Mouse (Mus musculus) kidney, embryonic 15.5 days (tissue): ENCODE measurements at regions not wholly inside any gene's neighbourhood (a gene's known extent, or its start where the extent isn't known, plus 50 kb on each side); places are given as distances from the start of the nearest gene placed in this dataset.

Source experiments
- ATAC-seq: fragments of 200-750 bp; cut with Nextera tagmentation; replicated peaks from 2 replicates; pipeline ENCODE4 v1.8.0; 2017; ENCODE audit warnings: moderate TSS enrichment; ENCODE audit not compliant: low FRiP score
- H3K27ac ChIP-seq: fragments of 300-500 bp; sonication (generic); 2 replicates; pipeline ENCODE4 v1.5.1; 2015; ENCODE audit warnings: mild to moderate bottlenecking, inconsistent platforms
- H3K27me3 ChIP-seq: fragments of 300-500 bp; sonication (generic); 2 replicates; pipeline ENCODE4 v1.6.1; 2015; ENCODE audit warnings: inconsistent platforms
- H3K36me3 ChIP-seq: fragments of 300-500 bp; sonication (generic); 2 replicates; pipeline ENCODE4 v1.6.1; 2015; ENCODE audit warnings: inconsistent platforms
- H3K4me1 ChIP-seq: fragments of 300-500 bp; sonication (generic); 2 replicates; pipeline ENCODE4 v1.6.1; 2015; ENCODE audit warnings: inconsistent platforms
- H3K4me2 ChIP-seq: fragments of 300-500 bp; sonication (generic); 2 replicates; pipeline ENCODE4 v1.6.1; 2015; ENCODE audit warnings: moderate library complexity, mild to moderate bottlenecking, inconsistent platforms
- H3K4me3 ChIP-seq: fragments of 300-500 bp; sonication (generic); replicated peaks from 2 replicates; pipeline ENCODE4 v1.5.1; 2015; ENCODE audit warnings: mild to moderate bottlenecking, inconsistent platforms
- H3K9ac ChIP-seq: fragments of 300-500 bp; sonication (generic); 2 replicates; pipeline ENCODE4 v1.6.1; 2015; ENCODE audit warnings: mild to moderate bottlenecking, inconsistent platforms
- H3K9me3 ChIP-seq: fragments of 300-500 bp; sonication (generic); replicated peaks from 2 replicates; pipeline ENCODE4 v1.6.1; 2016; ENCODE audit warnings: inconsistent platforms
- WGBS: fragments of 180-500 bp; shearing (Covaris S2); methylation state at CpG from one replicate; pipeline ENCODE4 v1.1.7; 2015; ENCODE audit warnings: mixed read lengths; 5-methylcytosine and 5-hydroxymethylcytosine counted together

- H3K27ac ChIP-seq: no peak overlapping the region
- ATAC-seq: no peak
- H3K4me1 ChIP-seq: peaks cover 16% of the 10 kb centered on the region
- H3K36me3 ChIP-seq: no peaks in the 10 kb centered on the region
- H3K9me3 ChIP-seq: no peaks in the 10 kb centered on the region
- 62% methylated on average over 4 of the region's 4 CpGs for WGBS
- H3K27me3 ChIP-seq: no peaks in the 10 kb centered on the region
- H3K9ac ChIP-seq: no peak overlapping the region
- no peak overlapping the region for H3K4me2 ChIP-seq
- no peak overlapping the region for H3K4me3 ChIP-seq
Observed at GRCm38 (mm10) chr2:137436161-137436560, 319.7 kb upstream of the Jag1 start.

- H3K27me3 ChIP-seq: no peaks in the 10 kb centered on the region
- no peak for ATAC-seq
- no peak overlapping the region for H3K9ac ChIP-seq
- 70% methylated on average over 3 of the region's 3 CpGs for WGBS
- H3K4me2 ChIP-seq: no peak overlapping the region
- H3K4me3 ChIP-seq: no peak overlapping the region
- H3K27ac ChIP-seq: no peak overlapping the region
- no peaks in the 10 kb centered on the region for H3K36me3 ChIP-seq
- 0 out of 2 replicates have a peak, but pooled peaks cover 3% of the 10 kb centered on the region for H3K4me1 ChIP-seq
- no peaks in the 10 kb centered on the region for H3K9me3 ChIP-seq
Observed at GRCm38 (mm10) chr2:137422656-137423055, 306.2 kb upstream of the Jag1 start.

- no peaks in the 10 kb centered on the region for H3K27me3 ChIP-seq
- 0 out of 2 replicates have a peak overlapping the region, but pooled peaks have one; percentile 32 for H3K27ac ChIP-seq
- peak; percentile 67 for ATAC-seq
- H3K9me3 ChIP-seq: no peaks in the 10 kb centered on the region
- H3K4me2 ChIP-seq: no peak overlapping the region
- 0 out of 2 replicates have a peak, but pooled peaks cover 3% of the 10 kb centered on the region for H3K4me1 ChIP-seq
- no peak overlapping the region for H3K4me3 ChIP-seq
- H3K36me3 ChIP-seq: no peaks in the 10 kb centered on the region
- H3K9ac ChIP-seq: no peak overlapping the region
- WGBS: 21% methylated on average over 4 of the region's 4 CpGs
Observed at GRCm38 (mm10) chr2:137419678-137420077, 303.2 kb upstream of the Jag1 start.

- H3K27ac ChIP-seq: no peak overlapping the region
- H3K9ac ChIP-seq: no peak overlapping the region
- no peaks in the 10 kb centered on the region for H3K27me3 ChIP-seq
- no peaks in the 10 kb centered on the region for H3K9me3 ChIP-seq
- H3K4me1 ChIP-seq: 0 out of 2 replicates have a peak, but pooled peaks cover 3% of the 10 kb centered on the region
- no peak overlapping the region for H3K4me3 ChIP-seq
- ATAC-seq: no peak
- 55% methylated on average over 6 of the region's 6 CpGs for WGBS
- no peak overlapping the region for H3K4me2 ChIP-seq
- H3K36me3 ChIP-seq: no peaks in the 10 kb centered on the region
Observed at GRCm38 (mm10) chr2:137417691-137418090, 301.2 kb upstream of the Jag1 start.

- 58% methylated on average over 3 of the region's 3 CpGs for WGBS
- H3K27ac ChIP-seq: no peak overlapping the region
Observed at GRCm38 (mm10) chr2:137413432-137413831, 297.0 kb upstream of the Jag1 start.

GRCm38 (mm10) chr2:137409611-137410010, 293.2 kb upstream of the Jag1 start:
- Histone ChIP-seq H3K27me3 (no peaks in the 10 kb centered on the region), H3K36me3 (no peaks in the 10 kb centered on the region), H3K4me3 (no peak overlapping the region), H3K27ac (no peak overlapping the region), H3K4me2 (no peak overlapping the region), H3K4me1 (no peaks in the 10 kb centered on the region), H3K9me3 (no peaks in the 10 kb centered on the region), H3K9ac (no peak overlapping the region)
- WGBS: 81% methylated on average over 2 of the region's 2 CpGs
- no peak for ATAC-seq

More at GRCm38 (mm10) chr2:137413432-137413831, 297.0 kb upstream of the Jag1 start:
- Histone ChIP-seq H3K9ac (no peak overlapping the region), H3K27me3 (no peaks in the 10 kb centered on the region), H3K4me3 (no peak overlapping the region), H3K9me3 (no peaks in the 10 kb centered on the region), H3K36me3 (no peaks in the 10 kb centered on the region), H3K4me1 (no peaks in the 10 kb centered on the region), H3K4me2 (no peak overlapping the region)
- peak; percentile 36; the same call in 1 of the 2 replicates for ATAC-seq

- Histone ChIP-seq H3K27me3 (no peaks in the 10 kb centered on the region), H3K4me3 (no peak overlapping the region), H3K4me1 (no peaks in the 10 kb centered on the region), H3K9me3 (no peaks in the 10 kb centered on the region), H3K36me3 (no peaks in the 10 kb centered on the region), H3K27ac (no peak overlapping the region), H3K9ac (no peak overlapping the region), H3K4me2 (no peak overlapping the region)
- ATAC-seq: peak; percentile 56; the same call in 1 of the 2 replicates
- WGBS: 59% methylated on average over 2 of the region's 2 CpGs
Observed at GRCm38 (mm10) chr2:137408294-137408693, 291.9 kb upstream of the Jag1 start.

- Histone ChIP-seq H3K36me3 (no peaks in the 10 kb centered on the region), H3K4me2 (no peak overlapping the region), H3K27ac (no peak overlapping the region), H3K9ac (no peak overlapping the region), H3K9me3 (no peaks in the 10 kb centered on the region), H3K27me3 (no peaks in the 10 kb centered on the region), H3K4me3 (no peak overlapping the region), H3K4me1 (no peaks in the 10 kb centered on the region)
- 45% methylated on average over 4 of the region's 4 CpGs for WGBS
- ATAC-seq: no peak
Observed at GRCm38 (mm10) chr2:137393486-137393885, 277.0 kb upstream of the Jag1 start.

GRCm38 (mm10) chr2:137379816-137380215, 263.4 kb upstream of the Jag1 start:
- Histone ChIP-seq H3K36me3 (no peaks in the 10 kb centered on the region), H3K4me1 (no peaks in the 10 kb centered on the region), H3K9me3 (no peaks in the 10 kb centered on the region), H3K4me2 (no peak overlapping the region), H3K9ac (no peak overlapping the region), H3K4me3 (no peak overlapping the region), H3K27ac (no peak overlapping the region), H3K27me3 (no peaks in the 10 kb centered on the region)
- no peak for ATAC-seq
- 91% methylated on average over 2 of the region's 2 CpGs for WGBS

- ATAC-seq: no peak
- Histone ChIP-seq H3K4me1 (no peaks in the 10 kb centered on the region), H3K9ac (no peak overlapping the region), H3K27me3 (no peaks in the 10 kb centered on the region), H3K36me3 (no peaks in the 10 kb centered on the region), H3K27ac (no peak overlapping the region), H3K4me2 (no peak overlapping the region), H3K4me3 (no peak overlapping the region), H3K9me3 (no peaks in the 10 kb centered on the region)
- WGBS: 83% methylated on average over 5 of the region's 5 CpGs
Observed at GRCm38 (mm10) chr2:137375346-137375745, 258.9 kb upstream of the Jag1 start.

- 78% methylated on average over 2 of the region's 2 CpGs for WGBS
- ATAC-seq: no peak
- H3K27me3 ChIP-seq: no peaks in the 10 kb centered on the region
- no peaks in the 10 kb centered on the region for H3K36me3 ChIP-seq
- no peak overlapping the region for H3K9ac ChIP-seq
- no peaks in the 10 kb centered on the region for H3K4me1 ChIP-seq
- no peak overlapping the region for H3K4me3 ChIP-seq
- no peaks in the 10 kb centered on the region for H3K9me3 ChIP-seq
- no peak overlapping the region for H3K27ac ChIP-seq
- H3K4me2 ChIP-seq: no peak overlapping the region
Observed at GRCm38 (mm10) chr2:137371062-137371461, 254.6 kb upstream of the Jag1 start.

GRCm38 (mm10) chr2:137363006-137363405, 246.6 kb upstream of the Jag1 start:
- ATAC-seq: no peak
- 51% methylated on average over 2 of the region's 2 CpGs for WGBS
- Histone ChIP-seq H3K36me3 (no peaks in the 10 kb centered on the region), H3K27ac (no peak overlapping the region), H3K9me3 (no peaks in the 10 kb centered on the region), H3K4me3 (no peak overlapping the region), H3K4me2 (no peak overlapping the region), H3K27me3 (no peaks in the 10 kb centered on the region), H3K9ac (no peak overlapping the region), H3K4me1 (no peaks in the 10 kb centered on the region)

- Histone ChIP-seq H3K4me1 (0 out of 2 replicates have a peak, but pooled peaks cover 9% of the 10 kb centered on the region), H3K9ac (no peak overlapping the region), H3K27me3 (no peaks in the 10 kb centered on the region), H3K4me2 (peak overlapping the region; percentile 41), H3K36me3 (no peaks in the 10 kb centered on the region), H3K27ac (no peak overlapping the region), H3K4me3 (peak overlapping the region; percentile 19; the same call in 1 of the 2 replicates), H3K9me3 (no peaks in the 10 kb centered on the region)
- WGBS: 57% methylated on average over 13 of the region's 13 CpGs
- no peak for ATAC-seq
Observed at GRCm38 (mm10) chr2:137357181-137357738, 240.8 kb upstream of the Jag1 start.
